Mouse (Mus musculus) CH12.LX (cell line): Measurements from ENCODE around the gene Ctss. TPM values are rescaled to one million over a fixed set of nuclear protein-coding genes. Genes with fewer than 3 reads are reported as not detected.

Experiments
- DNase-seq: peaks from one replicate; pipeline ENCODE4 v3.0.0-alpha.2; 2013; ENCODE audit errors: extremely low read depth
- H3K27ac ChIP-seq: 2 replicates; pipeline ENCODE4 v1.5.1; 2012; ENCODE audit warnings: low read depth, mild to moderate bottlenecking, control low read depth, moderate library complexity; ENCODE audit not compliant: insufficient read depth
- H3K27me3 ChIP-seq: replicated peaks from 2 replicates; pipeline ENCODE3; 2012; ENCODE audit warnings: inconsistent platforms
- H3K36me3 ChIP-seq, 2 experiments: replicated peaks in 1 of 2; 2 replicates each; pipeline versions ENCODE3 to v1.6.1; 2012; ENCODE audit warnings: inconsistent platforms in 1 of 2, low read length in 1 of 2, mild to moderate bottlenecking in 1 of 2, mixed read lengths in 1 of 2, moderate library complexity in 1 of 2; ENCODE audit not compliant: control insufficient read depth in 1 of 2, insufficient read depth in 1 of 2
- H3K4me1 ChIP-seq, 2 experiments: 2 replicates each; pipeline ENCODE4 v1.6.1; 2012; ENCODE audit warnings: inconsistent platforms in 1 of 2, moderate library complexity in 1 of 2; ENCODE audit not compliant: insufficient read depth in 2 of 2, control insufficient read depth in 1 of 2
- H3K4me2 ChIP-seq: 2 replicates; pipeline ENCODE4 v1.6.1; 2012; ENCODE audit warnings: low read depth, mild to moderate bottlenecking, control low read depth; ENCODE audit not compliant: poor library complexity, insufficient read depth, severe bottlenecking
- H3K4me3 ChIP-seq, 3 experiments: fragments of 150-350 bp in 1 of 3; sonication (generic) in 1 of 3; replicated peaks in 1 of 3; 2 replicates each; pipeline versions ENCODE3 to v1.5.1; 2011 to 2012; ENCODE audit warnings: low read depth in 2 of 3, low read length in 2 of 3, mild to moderate bottlenecking in 2 of 3, moderate library complexity in 2 of 3, control low read depth in 1 of 3, improper control_type of control experiment in 1 of 3, inconsistent platforms in 1 of 3, mixed read lengths in 1 of 3; ENCODE audit not compliant: poor library complexity in 1 of 3
- H3K79me2 ChIP-seq: replicated peaks from 2 replicates; pipeline ENCODE4 v1.6.1; 2012; ENCODE audit warnings: mild to moderate bottlenecking, moderate library complexity; ENCODE audit not compliant: control insufficient read depth, poor library complexity, insufficient read depth, severe bottlenecking; ENCODE audit errors: extremely low read depth
- H3K9ac ChIP-seq: 2 replicates; pipeline ENCODE4 v1.6.1; 2012; ENCODE audit warnings: low read depth, mild to moderate bottlenecking, control low read depth, moderate library complexity; ENCODE audit not compliant: insufficient read depth
- H3K9me3 ChIP-seq: replicated peaks from 2 replicates; pipeline ENCODE3; 2012; ENCODE audit warnings: low read length, inconsistent platforms, mixed read lengths
- CHD2 ChIP-seq: IDR thresholded peaks from 2 replicates; pipeline ENCODE4 v1.6.1; 2011; ENCODE audit warnings: low read length, improper control_type of control experiment
- ELF1 ChIP-seq: IDR thresholded peaks from 2 replicates; pipeline ENCODE4 v1.6.1; 2014; ENCODE audit warnings: low read depth, mild to moderate bottlenecking, inconsistent platforms, low read length, improper control_type of control experiment
- ETS1 ChIP-seq: conservative IDR thresholded peaks from 2 replicates; pipeline ENCODE4 v1.6.1; 2012; ENCODE audit warnings: low read depth, mild to moderate bottlenecking, inconsistent platforms, low read length, improper control_type of control experiment, moderate library complexity
- IRF4 ChIP-seq: IDR thresholded peaks from 2 replicates; pipeline ENCODE4 v1.6.1; 2014; ENCODE audit warnings: low read depth, mild to moderate bottlenecking, inconsistent platforms, low read length, improper control_type of control experiment
- JUND ChIP-seq: conservative IDR thresholded peaks from 2 replicates; pipeline ENCODE4 v1.6.1; 2011; ENCODE audit warnings: low read depth, low read length, improper control_type of control experiment
- KAT2A ChIP-seq: IDR thresholded peaks from 2 replicates; pipeline ENCODE4 v1.6.1; 2012; ENCODE audit warnings: low read length, improper control_type of control experiment, inconsistent platforms; ENCODE audit not compliant: insufficient replicate concordance
- MAZ ChIP-seq: IDR thresholded peaks from 2 replicates; pipeline ENCODE4 v1.6.1; 2012; ENCODE audit warnings: low read depth, mild to moderate bottlenecking, inconsistent platforms, low read length, improper control_type of control experiment, moderate library complexity
- MEF2A ChIP-seq: IDR thresholded peaks from 2 replicates; pipeline ENCODE4 v1.6.1; 2014; ENCODE audit warnings: low read depth, mild to moderate bottlenecking, inconsistent platforms, low read length, improper control_type of control experiment, borderline replicate concordance
- MXI1 ChIP-seq: IDR thresholded peaks from 2 replicates; pipeline ENCODE4 v1.6.1; 2011; ENCODE audit warnings: mild to moderate bottlenecking, low read depth, low read length, improper control_type of control experiment
- NELFE ChIP-seq: IDR thresholded peaks from 2 replicates; pipeline ENCODE4 v1.6.1; 2011; ENCODE audit warnings: low read depth, low read length, improper control_type of control experiment
- NRF1 ChIP-seq: IDR thresholded peaks from 2 replicates; pipeline ENCODE4 v1.6.1; 2014; ENCODE audit warnings: low read depth, mild to moderate bottlenecking, inconsistent platforms, low read length, improper control_type of control experiment, moderate library complexity
- POLR2A ChIP-seq: IDR thresholded peaks from 2 replicates; pipeline ENCODE4 v1.6.1; 2011; ENCODE audit warnings: low read depth, mild to moderate bottlenecking, improper control_type of control experiment, low read length
- POLR2AphosphoS2 ChIP-seq: IDR thresholded peaks from 2 replicates; pipeline ENCODE4 v1.6.1; 2011; ENCODE audit warnings: low read depth, low read length, improper control_type of control experiment
- RCOR1 ChIP-seq: conservative IDR thresholded peaks from 2 replicates; pipeline ENCODE4 v1.6.1; 2012; ENCODE audit warnings: low read depth, mild to moderate bottlenecking, inconsistent platforms, low read length, improper control_type of control experiment
- TBP ChIP-seq: conservative IDR thresholded peaks from 2 replicates; pipeline ENCODE4 v1.6.1; 2011; ENCODE audit warnings: low read depth, low read length, improper control_type of control experiment
- TCF12 ChIP-seq: IDR thresholded peaks from 2 replicates; pipeline ENCODE4 v1.6.1; 2014; ENCODE audit warnings: low read depth, mild to moderate bottlenecking, inconsistent platforms, low read length, improper control_type of control experiment
- UBTF ChIP-seq: IDR thresholded peaks from 2 replicates; pipeline ENCODE4 v1.6.1; 2012; ENCODE audit warnings: low read depth, mild to moderate bottlenecking, inconsistent platforms, low read length, improper control_type of control experiment, moderate library complexity
- USF1 ChIP-seq: IDR thresholded peaks from 2 replicates; pipeline ENCODE4 v1.6.1; 2014; ENCODE audit warnings: low read depth, mild to moderate bottlenecking, inconsistent platforms, low read length, improper control_type of control experiment
- ZMIZ1 ChIP-seq: IDR thresholded peaks from 2 replicates; pipeline ENCODE4 v1.6.1; 2012; ENCODE audit warnings: low read depth, mild to moderate bottlenecking, inconsistent platforms, low read length, improper control_type of control experiment
- ZNF384 ChIP-seq: IDR thresholded peaks from 2 replicates; pipeline ENCODE4 v1.6.1; 2012; ENCODE audit warnings: low read depth, low read length, improper control_type of control experiment, inconsistent platforms
- dilution Hi-C: fragments of 300-500 bp; cut with MboI; formaldehyde crosslinking; loops from 2 replicates; pipeline ENCODE4 v1.14.3; 2020; ENCODE audit warnings: low sequenced_read_pairs; ENCODE audit not compliant: extremely low pct_unique_long_range_greater_than_20kb, extremely low pct_ligation_motif_present
- in situ Hi-C: fragments of 300-500 bp; cut with MboI; formaldehyde crosslinking; loops from 3 replicates; pipeline ENCODE4 v1.14.3; 2019; ENCODE audit warnings: low sequenced_read_pairs, low pct_ligation_motif_present, low pct_unique_long_range_greater_than_20kb, mixed read lengths
- polyA plus RNA-seq: library from polyadenylated mRNA; unstranded; fragments of >175 nt; gene quantifications from 2 replicates; pipeline ENCODE4 v1.2.1, GENCODE M21; 2012; ENCODE audit warnings: low read depth; ENCODE audit not compliant: insufficient read length
- total RNA-seq, 2 experiments: library from RNA; depleted of rRNA; stranded (reverse); fragments of 300-350 nt in 1 of 2; fragments of >200 nt in 1 of 2; gene quantifications; 2 replicates each; pipeline ENCODE4 v1.2.3; 2012 to 2014

The Ctss gene
- total and polyA plus RNA-seq, 3 experiments: 178 to 282 (median 238) TPM

DNA sequence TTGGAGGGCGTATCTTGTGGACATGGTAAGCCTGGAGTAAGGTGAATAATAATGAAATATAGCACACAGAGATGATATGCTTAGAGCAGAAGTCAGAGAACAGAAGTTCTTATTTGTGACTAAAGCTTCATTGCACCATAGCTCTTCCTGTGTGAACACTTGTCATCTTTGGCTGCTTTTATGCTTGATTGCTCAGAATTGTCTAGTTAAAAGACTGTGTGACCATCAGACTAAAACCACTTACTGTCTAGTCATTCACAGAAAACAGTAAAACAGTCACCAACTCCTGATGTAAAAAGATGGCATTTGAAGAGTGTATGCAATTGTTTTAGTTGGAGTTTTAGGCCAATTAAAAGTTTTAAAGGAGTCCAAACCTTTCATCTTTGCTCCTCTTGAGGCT lies 47.6 kb upstream of the Ctss start:
- no peaks in the 10 kb centered on the region for H3K79me2 ChIP-seq

DNA sequence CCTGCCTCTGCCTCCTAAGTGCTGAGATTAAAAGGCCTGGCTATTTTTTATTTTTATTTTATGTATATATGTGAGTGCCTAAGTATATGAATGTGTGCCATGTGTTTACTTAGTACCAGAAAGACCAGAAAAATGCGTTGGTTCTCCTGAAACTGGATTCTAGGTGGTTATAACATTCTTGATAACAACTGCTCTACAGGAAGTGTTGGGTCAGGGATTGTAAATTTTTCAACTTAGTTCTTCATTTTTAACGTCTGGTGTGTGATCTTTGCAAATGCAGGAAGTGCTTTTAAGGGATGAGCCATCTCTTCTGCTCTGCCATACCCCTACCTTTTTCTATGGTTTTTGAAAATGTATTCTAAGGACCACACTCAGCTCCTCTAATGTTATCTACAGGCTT lies 40.2 kb upstream of the Ctss start:
- H3K4me2 ChIP-seq: no peak overlapping the region
- H3K4me1 ChIP-seq: peaks cover 5 to 7% of the 10 kb centered on the region in 2 experiments; a peak in 3 of 4 replicates
- H3K27me3 ChIP-seq: no peaks in the 10 kb centered on the region
- peaks cover 31 to 73% of the 10 kb centered on the region in 2 experiments for H3K36me3 ChIP-seq
- no peak overlapping the region for H3K9ac ChIP-seq
- H3K79me2 ChIP-seq: no peaks in the 10 kb centered on the region
- H3K4me3 ChIP-seq: no peak overlapping the region
- dilution Hi-C loops: no loop called here
- no peak for TF ChIP-seq NELFE
- TF ChIP-seq ZNF384: no peak
- no peak for TF ChIP-seq TBP
- TF ChIP-seq USF1: no peak
- no peak for TF ChIP-seq ZMIZ1
- TF ChIP-seq KAT2A: no peak
- no peak for TF ChIP-seq MXI1
- TF ChIP-seq UBTF: no peak
- TF ChIP-seq CHD2: no peak
- no peak for TF ChIP-seq ELF1
- TF ChIP-seq POLR2AphosphoS2: no peak
- TF ChIP-seq POLR2A: no peak
- no peak for TF ChIP-seq MEF2A
- no peaks in the 10 kb centered on the region for H3K9me3 ChIP-seq
- no peak overlapping the region for H3K27ac ChIP-seq
- in situ Hi-C loops: no loop called here
- DNase-seq: no peak

More for the DNA sequence above, 47.6 kb upstream of the Ctss start:
- no peak overlapping the region for H3K9ac ChIP-seq
- no peaks in the 10 kb centered on the region for H3K27me3 ChIP-seq
- no peak overlapping the region for H3K27ac ChIP-seq
- no peak for TF ChIP-seq NRF1
- TF ChIP-seq MEF2A: no peak
- no peak for TF ChIP-seq MAZ
- TF ChIP-seq RCOR1: no peak
- no peak for TF ChIP-seq KAT2A
- TF ChIP-seq ETS1: no peak
- no peak for TF ChIP-seq JUND
- no peak for TF ChIP-seq ELF1
- no peak for TF ChIP-seq TBP
- TF ChIP-seq TCF12: no peak
- TF ChIP-seq IRF4: no peak
- no peaks in the 10 kb centered on the region for H3K4me1 ChIP-seq
- H3K9me3 ChIP-seq: no peaks in the 10 kb centered on the region
- DNase-seq: no peak
- no peak overlapping the region for H3K4me2 ChIP-seq
- H3K36me3 ChIP-seq: peaks cover 41 to 84% of the 10 kb centered on the region in 2 experiments
- dilution Hi-C loops: no loop called here
- H3K4me3 ChIP-seq: no peak overlapping the region
- in situ Hi-C loops: no loop called here
